Mouse (Mus musculus) ovary, postnatal 10 days (tissue): ENCODE data around the gene Inhbb.
A peak's percentile ranks its signal among the peaks of the same experiment; 100 is the strongest.

Source experiments
- DNase-seq: peaks from one replicate; pipeline ENCODE4 v3.0.0; 2022; ENCODE audit warnings: low spot score

Gene Inhbb

DNA sequence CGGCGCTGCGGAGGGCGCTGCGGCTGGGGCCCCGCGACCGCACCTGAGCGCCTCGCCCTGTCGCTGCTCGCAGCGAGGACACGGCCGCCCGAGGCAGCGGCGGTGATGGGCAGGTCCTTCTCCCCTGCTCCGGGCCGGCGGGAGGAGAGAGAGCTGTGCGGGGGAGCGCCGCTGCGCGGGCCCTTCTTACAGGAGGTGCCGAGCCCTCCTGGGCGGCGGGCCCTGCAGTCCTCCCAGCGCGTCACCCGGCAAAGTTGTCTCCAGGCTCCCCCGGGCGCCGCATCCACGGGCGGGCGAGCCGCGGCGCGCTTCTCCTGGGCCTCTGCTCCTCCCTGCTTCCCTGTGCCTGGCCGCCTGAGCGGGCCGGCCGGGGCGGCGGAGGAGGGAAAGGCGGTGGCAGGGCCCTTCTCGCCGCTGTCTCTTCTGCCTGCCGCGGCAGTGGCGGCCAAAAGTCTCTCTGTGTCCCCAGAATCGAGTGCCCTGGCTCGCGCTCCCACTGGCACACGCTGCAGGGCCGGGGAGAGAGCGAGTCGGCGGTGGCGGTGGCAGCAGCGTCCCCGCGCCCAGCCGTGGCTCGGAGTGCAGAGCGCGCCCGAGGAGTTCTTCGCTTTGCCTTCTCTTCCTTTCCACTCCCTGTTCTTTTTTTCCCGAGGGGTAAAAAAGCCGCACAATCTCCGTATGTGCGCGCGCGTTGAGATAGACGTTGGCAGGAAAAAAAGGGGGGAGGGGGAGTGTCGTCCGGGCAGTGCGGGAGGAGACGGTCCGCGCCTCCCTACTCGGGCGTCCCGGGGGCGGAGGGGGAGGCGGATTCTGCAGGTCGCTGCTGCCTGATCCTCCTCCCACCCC lies at the start of gene Inhbb:
Gene Inhbb, minus strand, starts transcription at position 673 of the 846 bp plus-strand sequence.
- DNase-seq: peak; percentile 21

- DNase-seq: peak; percentile 21
Observed at GRCm38 (mm10) chr1:119463386-119463785, 41.3 kb upstream of the Inhbb start.

DNA sequence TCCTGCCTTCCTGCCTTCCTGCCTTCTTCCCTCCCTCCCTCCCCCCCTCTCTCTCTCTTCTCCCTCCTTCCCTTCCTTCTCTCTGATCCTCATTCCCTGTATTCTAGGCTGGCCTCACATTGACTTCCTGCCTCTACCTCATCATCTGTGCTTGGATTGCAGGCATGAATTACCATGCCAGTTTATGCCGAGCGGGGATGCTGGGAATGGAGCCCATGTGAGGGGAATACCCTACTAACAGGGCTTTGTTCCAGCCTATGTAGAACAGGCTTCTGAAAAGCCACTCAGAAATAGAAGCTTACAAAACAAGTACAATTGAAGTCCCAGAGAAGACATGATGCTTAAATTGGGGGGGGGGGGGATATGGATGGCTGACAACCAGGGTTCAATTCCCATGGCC lies 38.0 kb upstream of the Inhbb start:
- no peak for DNase-seq

GRCm38 (mm10) chr1:119457993-119458605 lies 36.1 kb upstream of the Inhbb start:
- DNase-seq: peak; percentile 25

DNA sequence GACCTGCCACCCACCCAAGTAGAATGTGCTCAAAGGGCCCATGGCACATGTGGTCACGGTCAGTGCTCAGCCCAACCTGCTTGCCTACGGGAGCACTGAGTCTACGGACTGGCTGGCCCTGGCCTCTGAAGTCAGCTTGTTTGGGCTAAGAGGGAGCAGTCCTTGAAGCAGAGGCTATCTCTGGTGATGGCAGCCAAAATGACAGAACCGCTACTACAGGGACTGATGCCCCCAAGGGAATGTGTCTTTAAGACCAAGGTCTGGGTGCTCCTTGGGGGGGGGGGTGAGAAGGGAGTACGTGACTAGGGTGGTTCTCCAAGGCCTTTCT lies 35.4 kb upstream of the Inhbb start:
- peak; percentile 3 for DNase-seq

DNA sequence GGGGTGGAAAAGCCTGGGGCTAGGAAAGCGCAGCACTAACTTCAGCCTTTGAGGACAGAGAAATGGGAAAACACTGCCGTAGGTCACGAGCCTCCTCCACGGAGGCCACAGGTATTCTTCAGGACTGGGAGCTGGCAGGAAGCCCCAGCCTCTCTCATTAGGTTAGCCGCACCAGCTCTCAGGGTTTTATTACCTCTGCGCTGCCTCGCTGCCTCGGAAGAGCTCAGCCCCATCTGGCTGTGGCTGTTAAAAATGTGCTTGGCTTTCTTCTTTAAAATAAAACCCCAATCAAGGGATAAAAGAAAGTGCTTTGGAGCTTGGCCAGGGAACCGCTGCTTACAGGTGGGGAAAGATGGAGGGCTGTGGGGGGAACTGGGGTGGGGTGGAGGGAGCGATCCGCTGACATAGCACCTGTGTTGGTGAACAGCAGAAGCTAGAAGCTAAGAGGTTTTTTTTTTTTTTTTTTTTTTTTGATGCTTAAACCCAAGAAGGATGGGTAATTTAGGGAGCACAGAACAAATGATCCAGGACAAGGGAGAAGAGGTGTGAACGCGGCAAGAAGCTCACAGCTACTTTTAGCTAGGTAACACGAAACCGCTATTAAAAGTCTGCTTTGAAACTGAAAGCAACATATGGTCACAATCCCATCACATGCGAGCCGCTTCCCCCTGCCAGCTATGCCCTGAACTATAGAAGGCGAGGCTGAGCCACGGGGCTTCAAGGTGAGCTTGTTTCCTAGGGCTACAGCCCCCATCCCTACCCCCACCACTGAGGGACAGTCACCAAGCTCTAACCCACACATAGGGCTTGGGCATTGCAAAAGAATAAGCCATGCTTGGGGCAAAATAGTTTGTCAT lies 34.9 kb upstream of the Inhbb start:
- no peak for DNase-seq

- DNase-seq: no peak
Observed at GRCm38 (mm10) chr1:119453731-119454130, 31.7 kb upstream of the Inhbb start.

- DNase-seq: no peak
Observed at GRCm38 (mm10) chr1:119451417-119451816, 29.4 kb upstream of the Inhbb start.

- DNase-seq: no peak
Observed at GRCm38 (mm10) chr1:119450651-119451345, 28.8 kb upstream of the Inhbb start.

- no peak for DNase-seq
Observed at GRCm38 (mm10) chr1:119446753-119447283, 24.8 kb upstream of the Inhbb start.

- no peak for DNase-seq
Observed at GRCm38 (mm10) chr1:119443591-119444350, 21.7 kb upstream of the Inhbb start.

- DNase-seq: no peak
Observed at GRCm38 (mm10) chr1:119442901-119443300, 20.9 kb upstream of the Inhbb start.

DNA sequence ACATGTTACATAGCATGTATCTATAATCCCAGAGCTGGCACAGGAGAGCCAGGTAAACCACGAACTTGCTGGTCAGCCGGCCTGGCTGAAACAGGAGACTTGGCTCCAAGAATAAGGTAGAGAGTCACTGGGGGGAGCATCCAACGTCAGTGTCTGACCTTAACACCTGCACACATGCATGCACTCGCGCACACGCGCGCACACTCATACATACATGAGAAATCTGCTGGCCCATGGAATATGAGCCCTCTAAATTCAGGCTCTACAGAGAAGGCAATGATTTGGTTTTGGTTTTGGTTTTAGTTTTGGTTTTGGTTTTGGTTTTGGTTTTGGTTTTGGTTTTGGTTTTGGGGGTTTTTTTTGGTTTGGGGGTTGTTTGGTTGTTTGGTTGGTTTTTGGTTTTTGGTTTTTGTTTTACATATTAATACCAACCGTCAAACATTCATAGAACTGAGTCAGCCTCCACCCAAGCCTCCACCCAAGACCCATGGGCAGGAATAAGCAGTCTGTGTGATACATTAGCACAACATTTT lies 16.1 kb upstream of the Inhbb start:
- DNase-seq: no peak

DNA sequence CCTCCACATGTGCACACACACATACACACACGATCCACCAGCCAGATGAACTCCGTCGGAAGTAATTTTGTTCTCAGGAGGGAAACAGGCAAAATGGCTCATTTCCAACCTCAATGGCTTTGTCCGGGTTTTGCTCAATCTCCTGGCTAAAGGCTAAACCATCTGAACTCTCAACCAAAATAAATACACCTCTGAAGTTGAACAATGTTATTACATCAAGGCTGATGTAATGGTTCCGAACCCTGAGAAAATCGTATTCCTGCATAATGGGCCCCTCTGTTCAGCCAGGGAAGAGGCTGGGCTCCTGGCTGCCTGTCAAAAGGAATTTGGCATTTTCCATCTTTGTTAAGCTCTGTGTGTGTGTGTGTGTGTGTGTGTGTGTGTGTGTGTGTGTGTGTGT lies 15.4 kb upstream of the Inhbb start:
- DNase-seq: no peak

GRCm38 (mm10) chr1:119424141-119424860 lies 2.3 kb upstream of the Inhbb start:
- no peak for DNase-seq

DNA sequence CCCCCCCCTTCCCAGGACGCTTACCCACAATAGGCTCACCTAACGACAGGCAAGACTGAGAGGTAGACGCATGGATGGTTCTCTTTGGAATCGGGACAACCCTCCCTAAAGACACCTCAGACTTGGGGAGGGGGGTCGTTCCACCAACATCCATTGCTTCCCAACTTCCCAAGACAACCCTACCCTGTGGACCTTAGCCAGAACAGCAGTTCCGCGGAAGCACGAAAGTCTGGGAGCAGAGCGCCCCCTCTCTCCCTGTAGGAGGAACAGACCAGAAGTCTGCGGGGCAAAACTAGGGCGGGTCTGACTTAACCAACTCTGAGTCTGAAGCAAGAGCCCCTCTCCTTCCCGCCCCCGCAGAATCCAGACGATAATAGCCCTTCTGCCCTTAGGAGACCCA lies 1.5 kb upstream of the Inhbb start:
- no peak for DNase-seq

DNA sequence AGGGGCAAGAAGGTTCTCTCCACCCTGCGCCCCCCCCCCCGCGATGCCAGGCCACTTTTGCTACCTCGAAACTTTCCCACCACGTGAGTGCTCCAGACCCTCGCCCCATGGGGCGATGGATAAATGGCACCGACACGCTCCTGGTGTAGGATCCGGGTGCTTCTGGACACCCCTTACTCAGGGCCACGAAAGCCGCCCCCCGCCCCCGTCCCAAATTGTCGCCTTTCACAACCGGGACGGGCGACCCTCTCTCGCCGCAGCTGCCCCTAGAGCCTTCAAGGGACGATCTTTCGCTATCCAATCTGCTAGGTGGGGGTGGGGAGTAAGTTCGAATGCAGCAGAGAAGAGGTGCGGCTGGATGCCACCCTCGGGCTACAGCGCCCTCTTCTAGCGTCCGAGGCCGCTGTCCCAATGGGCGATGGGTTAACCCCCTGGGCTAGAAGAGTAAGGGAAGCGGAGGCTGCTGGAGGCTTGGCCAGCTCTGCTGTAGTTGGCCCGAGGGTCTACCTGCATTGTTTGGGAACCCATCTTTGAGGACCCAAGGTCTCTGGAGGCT lies 490 bp upstream of the Inhbb start:
- DNase-seq: no peak

GRCm38 (mm10) chr1:119420984-119421575 lies 968 bp downstream of the Inhbb start:
- no peak for DNase-seq

DNA sequence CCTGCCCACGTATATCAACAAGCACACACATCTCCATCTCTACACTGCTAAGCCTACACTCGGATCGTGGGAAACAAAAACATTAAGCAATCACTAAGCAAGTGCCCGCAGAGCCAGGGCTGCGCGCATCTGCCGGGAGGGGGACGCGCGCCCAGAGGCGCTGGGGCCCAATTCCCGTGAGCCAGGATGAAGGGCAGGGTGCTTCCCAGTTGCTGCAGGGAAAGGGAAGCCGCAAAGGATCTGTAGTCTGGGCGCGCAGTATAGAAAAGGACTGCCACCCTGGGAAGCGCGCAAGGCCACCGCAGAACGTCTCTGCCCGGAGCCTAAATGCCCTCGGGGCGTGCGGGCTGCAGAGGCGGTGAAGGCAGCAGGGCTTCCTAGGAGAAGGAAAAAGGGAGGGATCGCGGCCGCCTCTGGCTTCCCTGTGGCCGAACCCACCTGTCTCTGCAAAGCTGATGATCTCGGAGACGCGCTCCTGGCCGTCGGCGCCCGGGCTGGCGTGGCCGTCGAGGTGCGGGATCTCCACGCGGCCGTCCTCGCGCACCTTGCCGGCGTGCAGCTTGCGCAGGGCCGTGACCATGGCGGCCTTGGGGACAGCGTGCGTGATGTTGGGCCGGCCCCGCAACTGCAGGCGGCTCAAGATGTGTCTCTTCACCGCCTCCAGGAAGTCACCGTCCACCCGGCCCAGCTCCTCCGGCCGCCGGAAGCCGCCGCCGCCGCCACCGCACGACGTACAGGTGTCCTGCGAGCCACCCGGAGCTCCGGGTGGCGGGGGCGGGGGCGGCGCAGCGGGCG lies 1.7 kb downstream of the Inhbb start:
- no peak for DNase-seq
